Mouse (Mus musculus): ENCODE results near the gene Glrp1. TPM values are rescaled to one million over a fixed set of nuclear protein-coding genes. Genes with fewer than 3 reads are reported as not detected.

Gene Glrp1
- polyA plus RNA-seq, 1 experiment from 2014 or later = not detected

GRCm38 (mm10) chr1:88525622-88526021 is 15.8 kb upstream of the Glrp1 start:
- H3K4me1 ChIP-seq (replicated peaks) = peaks cover 5% of the 10 kb centered on the region; the same call in 1 of the 2 replicates
- no peak for ATAC-seq (ENCODE audit: low read depth)
- no peak overlapping the region for H3K9ac ChIP-seq
- H3K4me3 ChIP-seq = no peak overlapping the region
- H3K4me2 ChIP-seq = no peak overlapping the region
- H3K27me3 ChIP-seq = no peaks in the 10 kb centered on the region
- H3K9me3 ChIP-seq = no peaks in the 10 kb centered on the region
- 58% methylated on average over 3 of the region's 3 CpGs for WGBS
- H3K36me3 ChIP-seq = no peaks in the 10 kb centered on the region
- no peak overlapping the region for H3K27ac ChIP-seq (replicated peaks)

GRCm38 (mm10) chr1:88521170-88521747 is 11.4 kb upstream of the Glrp1 start:
- ATAC-seq (ENCODE audit: low read depth) = no peak
- peaks cover 4% of the 10 kb centered on the region; the same call in 1 of the 2 replicates for H3K4me1 ChIP-seq (replicated peaks)
- H3K9me3 ChIP-seq = no peaks in the 10 kb centered on the region
- H3K9ac ChIP-seq = no peak overlapping the region
- no peaks in the 10 kb centered on the region for H3K36me3 ChIP-seq
- no peak overlapping the region for H3K4me2 ChIP-seq
- 85% methylated on average over 11 of the region's 11 CpGs for WGBS
- H3K27me3 ChIP-seq = no peaks in the 10 kb centered on the region
- H3K27ac ChIP-seq (replicated peaks) = no peak overlapping the region
- H3K4me3 ChIP-seq = no peak overlapping the region

- Histone ChIP-seq H3K9me3 (no peaks in the 10 kb centered on the region), H3K27me3 (no peaks in the 10 kb centered on the region), H3K4me1 (replicated peaks) (no peaks in the 10 kb centered on the region), H3K27ac (replicated peaks) (no peak overlapping the region), H3K4me2 (no peak overlapping the region), H3K4me3 (no peak overlapping the region), H3K9ac (no peak overlapping the region), H3K36me3 (no peaks in the 10 kb centered on the region)
- 24% methylated on average over 5 of the region's 5 CpGs for WGBS
- ATAC-seq (ENCODE audit: low read depth) = no peak
Observed at GRCm38 (mm10) chr1:88513613-88514012, 3.7 kb upstream of the Glrp1 start.

GRCm38 (mm10) chr1:88507886-88508285 is 2.0 kb downstream of the Glrp1 start:
- Histone ChIP-seq H3K36me3 (no peaks in the 10 kb centered on the region), H3K9me3 (no peaks in the 10 kb centered on the region), H3K4me3 (no peak overlapping the region), H3K27me3 (peaks cover 3% of the 10 kb centered on the region; the same call in 1 of the 2 replicates), H3K4me2 (no peak overlapping the region), H3K27ac (replicated peaks) (no peak overlapping the region), H3K9ac (no peak overlapping the region), H3K4me1 (replicated peaks) (peaks cover 12% of the 10 kb centered on the region)
- no peak for ATAC-seq (ENCODE audit: low read depth)
- 91% methylated on average over 8 of the region's 8 CpGs for WGBS

- 81% methylated on average over 5 of the region's 5 CpGs for WGBS
- Histone ChIP-seq H3K36me3 (no peaks in the 10 kb centered on the region), H3K9me3 (no peaks in the 10 kb centered on the region), H3K9ac (no peak overlapping the region), H3K27ac (replicated peaks) (no peak overlapping the region), H3K4me3 (no peak overlapping the region), H3K4me2 (no peak overlapping the region), H3K27me3 (peaks cover 3% of the 10 kb centered on the region; the same call in 1 of the 2 replicates), H3K4me1 (replicated peaks) (peaks cover 12% of the 10 kb centered on the region)
- ATAC-seq (ENCODE audit: low read depth) = no peak
Observed at GRCm38 (mm10) chr1:88507214-88507613, 2.7 kb downstream of the Glrp1 start.

GRCm38 (mm10) chr1:88506412-88506811 is 3.5 kb downstream of the Glrp1 start:
- Histone ChIP-seq H3K9me3 (no peaks in the 10 kb centered on the region), H3K27me3 (peaks cover 3% of the 10 kb centered on the region; the same call in 1 of the 2 replicates), H3K36me3 (no peaks in the 10 kb centered on the region), H3K27ac (replicated peaks) (no peak overlapping the region), H3K9ac (no peak overlapping the region), H3K4me1 (replicated peaks) (peaks cover 12% of the 10 kb centered on the region), H3K4me2 (no peak overlapping the region), H3K4me3 (no peak overlapping the region)
- no peak for ATAC-seq (ENCODE audit: low read depth)
- WGBS = 86% methylated on average over 5 of the region's 5 CpGs

GRCm38 (mm10) chr1:88505697-88506096 is 4.2 kb downstream of the Glrp1 start:
- H3K4me2 ChIP-seq = no peak overlapping the region
- peaks cover 12% of the 10 kb centered on the region for H3K4me1 ChIP-seq (replicated peaks)
- WGBS = 76% methylated on average over 6 of the region's 6 CpGs
- no peaks in the 10 kb centered on the region for H3K9me3 ChIP-seq
- no peaks in the 10 kb centered on the region for H3K36me3 ChIP-seq
- H3K9ac ChIP-seq = no peak overlapping the region
- ATAC-seq (ENCODE audit: low read depth) = no peak
- H3K27me3 ChIP-seq = peaks cover 3% of the 10 kb centered on the region; the same call in 1 of the 2 replicates
- H3K27ac ChIP-seq (replicated peaks) = no peak overlapping the region
- H3K4me3 ChIP-seq = no peak overlapping the region

- no peaks in the 10 kb centered on the region for H3K36me3 ChIP-seq
- no peak overlapping the region for H3K4me3 ChIP-seq
- no peak overlapping the region for H3K27ac ChIP-seq (replicated peaks)
- no peak for ATAC-seq (ENCODE audit: low read depth)
- H3K4me1 ChIP-seq (replicated peaks) = peaks cover 12% of the 10 kb centered on the region
- no peaks in the 10 kb centered on the region for H3K9me3 ChIP-seq
- H3K4me2 ChIP-seq = no peak overlapping the region
- peaks cover 3% of the 10 kb centered on the region; the same call in 1 of the 2 replicates for H3K27me3 ChIP-seq
- no peak overlapping the region for H3K9ac ChIP-seq
- 16% methylated on average over 7 of the region's 7 CpGs for WGBS
Observed at GRCm38 (mm10) chr1:88504531-88504945, 5.3 kb downstream of the Glrp1 start.

GRCm38 (mm10) chr1:88502822-88503221 is 7.0 kb downstream of the Glrp1 start:
- H3K9me3 ChIP-seq = no peaks in the 10 kb centered on the region
- H3K27me3 ChIP-seq = peaks cover 3% of the 10 kb centered on the region; the same call in 1 of the 2 replicates
- 81% methylated on average over 1 of the region's 1 CpGs for WGBS
- ATAC-seq (ENCODE audit: low read depth) = no peak
- H3K4me2 ChIP-seq = no peak overlapping the region
- no peaks in the 10 kb centered on the region for H3K36me3 ChIP-seq
- no peak overlapping the region for H3K9ac ChIP-seq
- peaks cover 12% of the 10 kb centered on the region for H3K4me1 ChIP-seq (replicated peaks)
- no peak overlapping the region for H3K27ac ChIP-seq (replicated peaks)
- no peak overlapping the region for H3K4me3 ChIP-seq

- H3K9ac ChIP-seq = no peak overlapping the region
- peaks cover 3% of the 10 kb centered on the region; the same call in 1 of the 2 replicates for H3K27me3 ChIP-seq
- no peak for ATAC-seq (ENCODE audit: low read depth)
- no peak overlapping the region for H3K27ac ChIP-seq (replicated peaks)
- WGBS = 87% methylated on average over 11 of the region's 11 CpGs
- H3K4me1 ChIP-seq (replicated peaks) = 0 out of 2 replicates have a peak, but pooled peaks cover under 1% of the 10 kb centered on the region
- H3K4me3 ChIP-seq = no peak overlapping the region
- H3K36me3 ChIP-seq = no peaks in the 10 kb centered on the region
- H3K4me2 ChIP-seq = no peak overlapping the region
- H3K9me3 ChIP-seq = no peaks in the 10 kb centered on the region
Observed at GRCm38 (mm10) chr1:88499230-88499737, 10.6 kb downstream of the Glrp1 start.

GRCm38 (mm10) chr1:88497407-88497806 is 12.5 kb downstream of the Glrp1 start:
- WGBS = 81% methylated on average over 3 of the region's 3 CpGs
- no peak for ATAC-seq (ENCODE audit: low read depth)

GRCm38 (mm10) chr1:88492415-88492814 is 17.5 kb downstream of the Glrp1 start:
- Histone ChIP-seq H3K4me1 (replicated peaks) (peaks cover 7% of the 10 kb centered on the region; the same call in 1 of the 2 replicates), H3K27ac (replicated peaks) (no peak overlapping the region), H3K9ac (no peak overlapping the region), H3K4me2 (no peak overlapping the region), H3K36me3 (no peaks in the 10 kb centered on the region), H3K9me3 (no peaks in the 10 kb centered on the region), H3K27me3 (no peaks in the 10 kb centered on the region), H3K4me3 (no peak overlapping the region)
- 87% methylated on average over 3 of the region's 3 CpGs for WGBS
- no peak for ATAC-seq (ENCODE audit: low read depth)

More at GRCm38 (mm10) chr1:88497407-88497806, 12.5 kb downstream of the Glrp1 start:
- Histone ChIP-seq H3K4me3 (no peak overlapping the region), H3K9ac (no peak overlapping the region), H3K4me2 (no peak overlapping the region), H3K27ac (replicated peaks) (no peak overlapping the region), H3K27me3 (no peaks in the 10 kb centered on the region), H3K36me3 (no peaks in the 10 kb centered on the region), H3K9me3 (no peaks in the 10 kb centered on the region), H3K4me1 (replicated peaks) (no peaks in the 10 kb centered on the region)

Measured in neural tube, embryonic 13.5 days (tissue).